Mouse (Mus musculus) bone marrow macrophage, adult 2 months (primary cell): ENCODE measurements around the gene Pola2.

Source experiments
- CTCF ChIP-seq: IDR thresholded peaks from 2 replicates; pipeline ENCODE4 v1.5.1; 2012; ENCODE audit warnings: low read depth, mild to moderate bottlenecking, low read length, moderate library complexity
- POLR2A ChIP-seq: IDR thresholded peaks from 2 replicates; pipeline ENCODE4 v1.6.1; 2012; ENCODE audit warnings: mild to moderate bottlenecking, low read depth, low read length, borderline replicate concordance

- TF ChIP-seq POLR2A (no peak), CTCF (no peak)
Observed at GRCm38 (mm10) chr19:5925311-5925855, 38.6 kb downstream of the Pola2 start.
